Mouse (Mus musculus) stomach, embryonic 15.5 days (tissue): ENCODE results near the gene Mum1. TPM values are rescaled to one million over a fixed set of nuclear protein-coding genes. Genes with fewer than 3 reads are reported as not detected.
"Not testable (repeated sequence)": the region's sequence is repeated elsewhere in the genome, so short reads cannot be mapped to it uniquely, and the experiment has no call there.

Source experiments
- ATAC-seq: fragments of 200-750 bp; cut with Nextera tagmentation; 2 replicates; pipeline ENCODE4 v1.8.0; 2017; ENCODE audit warnings: low read depth, moderate number of reproducible peaks, moderate TSS enrichment; ENCODE audit not compliant: insufficient read depth, low FRiP score
- H3K27ac ChIP-seq: fragments of 300-500 bp; sonication (generic); 2 replicates; pipeline ENCODE4 v1.5.1; 2015; ENCODE audit warnings: mild to moderate bottlenecking, inconsistent platforms
- H3K27me3 ChIP-seq: fragments of 300-500 bp; sonication (generic); replicated peaks from 2 replicates; pipeline ENCODE4 v1.6.1; 2015; ENCODE audit warnings: inconsistent platforms
- H3K36me3 ChIP-seq: fragments of 300-500 bp; sonication (generic); 2 replicates; pipeline ENCODE4 v1.6.1; 2015; ENCODE audit warnings: inconsistent platforms
- H3K4me1 ChIP-seq: fragments of 300-500 bp; sonication (generic); 2 replicates; pipeline ENCODE4 v1.6.1; 2015; ENCODE audit warnings: inconsistent platforms
- H3K4me2 ChIP-seq: fragments of 300-500 bp; sonication (generic); 2 replicates; pipeline ENCODE4 v1.6.1; 2015; ENCODE audit warnings: mild to moderate bottlenecking, inconsistent platforms
- H3K4me3 ChIP-seq: fragments of 300-500 bp; sonication (generic); replicated peaks from 2 replicates; pipeline ENCODE4 v1.5.1; 2015; ENCODE audit warnings: inconsistent platforms
- H3K9ac ChIP-seq: fragments of 300-500 bp; sonication (generic); 2 replicates; pipeline ENCODE4 v1.6.1; 2015; ENCODE audit warnings: inconsistent platforms
- H3K9me3 ChIP-seq: fragments of 300-500 bp; sonication (generic); 2 replicates; pipeline ENCODE4 v1.6.1; 2016; ENCODE audit warnings: inconsistent platforms
- WGBS: fragments of 180-500 bp; shearing (Covaris S2); methylation state at CpG from one replicate; pipeline ENCODE4 v1.1.7; 2015; 5-methylcytosine and 5-hydroxymethylcytosine counted together
- polyA plus RNA-seq: library from polyadenylated mRNA; unstranded; fragments of >200 nt; fragmentation: Nextera tagmentation; extraction: Ambion mirVana; gene quantifications from 2 replicates; pipeline ENCODE4 v1.2.1, GENCODE M21; 2015

Mum1 gene
- polyA plus RNA-seq, 1 experiment from 2014 or later = 66.5 TPM

DNA sequence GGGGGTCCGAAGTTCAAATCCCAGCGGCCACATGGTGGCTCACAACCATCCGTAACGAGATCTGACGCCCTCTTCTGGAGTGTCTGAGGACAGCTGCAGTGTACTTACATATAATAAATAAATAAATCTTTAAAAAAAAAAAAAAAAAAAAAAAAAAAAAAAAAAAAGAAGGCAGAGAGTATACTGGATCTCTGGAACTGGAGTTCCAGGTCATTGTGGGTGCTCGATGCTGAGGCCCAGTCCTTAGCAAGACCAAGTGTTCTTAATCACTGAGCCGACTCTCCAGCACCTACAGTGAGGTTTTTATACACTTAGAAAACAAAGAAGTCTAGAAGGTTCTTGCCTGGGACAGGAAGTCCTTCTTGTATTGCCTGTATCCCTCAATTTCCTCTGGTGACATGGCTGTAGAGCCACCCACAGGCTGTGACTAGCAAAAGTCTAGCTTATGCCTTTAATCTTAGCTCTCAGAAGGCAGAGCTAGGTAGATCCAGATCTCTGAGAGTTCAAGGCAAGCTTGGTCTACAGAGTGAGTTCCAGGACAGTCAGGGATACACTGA is 14.6 kb upstream of the Mum1 start:
- not testable (repeated sequence) for H3K27ac ChIP-seq, H3K4me2 ChIP-seq, H3K9ac ChIP-seq, ATAC-seq, H3K36me3 ChIP-seq, H3K4me3 ChIP-seq, H3K9me3 ChIP-seq, H3K4me1 ChIP-seq, H3K27me3 ChIP-seq
- WGBS = 65% methylated on average over 7 of the region's 7 CpGs

DNA sequence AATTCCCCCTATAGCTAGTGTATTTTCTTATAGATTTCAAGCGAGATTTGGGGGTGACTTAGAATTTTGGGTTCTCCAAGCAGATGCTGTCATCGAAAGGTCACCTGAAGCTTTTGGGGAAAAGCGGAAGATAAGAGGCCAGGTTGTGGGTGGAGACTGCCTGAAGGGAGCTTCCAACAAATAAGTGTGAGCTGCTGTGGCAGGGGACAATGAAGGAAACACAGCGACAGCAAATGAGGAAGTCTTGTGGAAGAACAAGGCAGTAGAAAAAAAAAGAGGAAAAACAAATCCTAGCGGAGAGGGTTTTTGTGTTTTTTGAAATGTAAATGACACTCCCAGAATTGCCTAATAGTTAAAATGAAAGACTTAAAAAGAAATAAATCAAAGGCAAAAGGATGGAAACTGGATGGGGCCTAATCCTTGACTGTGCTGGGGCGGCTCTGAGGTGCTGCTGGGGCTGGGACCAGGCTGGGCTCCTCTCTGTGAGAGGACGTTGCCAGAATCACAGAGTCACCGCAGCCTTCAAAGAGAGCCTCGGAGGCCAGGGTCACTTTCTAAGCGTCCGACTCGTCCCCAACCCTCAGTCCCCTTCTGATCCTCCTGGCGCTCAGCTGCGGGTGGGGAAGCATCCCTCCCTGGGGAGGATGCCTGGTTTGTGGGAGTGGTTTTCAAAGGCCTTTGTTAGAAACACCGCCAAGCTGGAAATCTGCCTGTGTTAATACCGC is 11.0 kb upstream of the Mum1 start:
- H3K4me2 ChIP-seq = no peak overlapping the region
- 28% methylated on average over 16 of the region's 16 CpGs for WGBS
- H3K36me3 ChIP-seq = no peaks in the 10 kb centered on the region
- 0 out of 2 replicates have a peak overlapping the region, but pooled peaks have one; percentile 11 for H3K27ac ChIP-seq
- H3K4me3 ChIP-seq = no peak overlapping the region
- no peaks in the 10 kb centered on the region for H3K27me3 ChIP-seq
- no peak overlapping the region for H3K9ac ChIP-seq
- no peak for ATAC-seq
- 0 out of 2 replicates have a peak, but pooled peaks cover 3% of the 10 kb centered on the region for H3K4me1 ChIP-seq
- H3K9me3 ChIP-seq = no peaks in the 10 kb centered on the region

DNA sequence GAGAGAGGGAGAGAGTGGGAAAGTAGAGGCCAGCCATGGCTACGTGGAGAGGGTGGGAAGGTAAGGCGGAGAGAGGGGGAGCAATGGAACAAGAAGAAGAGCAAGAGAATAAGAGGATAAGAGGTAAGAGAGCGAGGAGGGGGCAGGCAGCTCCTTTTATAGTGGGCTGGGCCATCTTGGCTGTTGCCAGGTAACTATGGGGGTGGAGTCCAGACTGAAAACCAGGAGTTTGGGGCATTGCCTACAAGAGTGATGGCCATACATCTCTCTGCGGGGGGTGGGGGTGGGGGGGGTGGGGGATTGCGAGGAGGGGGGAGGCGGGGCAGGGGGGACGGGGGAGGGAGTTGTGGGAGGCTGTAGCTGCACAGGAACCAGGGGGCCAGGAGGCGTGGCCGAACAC is 5.6 kb upstream of the Mum1 start:
- Histone ChIP-seq H3K9ac (no peak overlapping the region), H3K36me3 (no peaks in the 10 kb centered on the region), H3K4me2 (no peak overlapping the region), H3K27me3 (no peaks in the 10 kb centered on the region), H3K27ac (no peak overlapping the region), H3K9me3 (no peaks in the 10 kb centered on the region), H3K4me3 (no peak overlapping the region), H3K4me1 (peaks cover 1% of the 10 kb centered on the region; the same call in 1 of the 2 replicates)
- ATAC-seq = no peak
- WGBS = 44% methylated on average over 5 of the region's 9 CpGs

DNA sequence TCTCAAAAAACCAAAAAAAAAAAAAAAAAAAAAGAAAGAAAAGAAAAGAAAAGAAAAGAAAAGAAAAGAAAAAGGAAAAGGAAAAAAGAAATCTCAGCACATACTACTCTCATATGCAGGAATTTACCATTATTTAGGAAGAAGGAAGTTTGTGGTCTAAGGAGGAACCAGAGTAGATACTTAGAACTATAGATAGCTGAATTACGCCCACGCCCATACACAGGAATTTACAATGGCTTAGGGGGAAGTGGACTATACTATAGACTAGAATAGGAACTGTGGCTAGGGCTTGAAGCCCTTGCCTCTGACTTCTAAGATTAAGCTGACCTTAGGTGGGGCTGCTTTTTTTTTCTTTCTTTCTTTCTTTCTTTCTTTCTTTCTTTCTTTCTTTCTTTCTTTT is 3.1 kb upstream of the Mum1 start:
- H3K4me3 ChIP-seq, H3K9ac ChIP-seq, H3K27ac ChIP-seq, H3K9me3 ChIP-seq, ATAC-seq, H3K4me2 ChIP-seq, H3K27me3 ChIP-seq, H3K36me3 ChIP-seq: not testable (repeated sequence)
- peaks cover 16% of the 10 kb centered on the region for H3K4me1 ChIP-seq
- 90% methylated on average over 2 of the region's 2 CpGs for WGBS

DNA sequence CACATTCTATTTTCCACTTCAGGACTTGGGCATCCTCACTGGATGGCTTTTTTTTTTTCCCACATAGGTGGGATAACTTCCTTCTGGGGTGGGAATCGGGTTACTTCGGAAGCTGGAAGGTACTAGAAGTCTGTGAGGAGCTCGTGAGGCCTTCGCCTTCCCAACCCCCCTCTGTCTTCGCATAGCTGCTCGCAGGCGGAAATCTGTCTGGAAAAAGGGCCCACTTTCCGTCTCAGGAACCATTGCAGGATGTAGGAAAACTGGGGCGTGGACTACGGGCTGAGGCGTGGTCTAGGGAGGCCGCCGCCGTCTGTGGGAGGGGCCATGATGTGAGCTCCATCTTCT is 191 bp upstream of the Mum1 start:
- peak overlapping the region; percentile 26; the same call in 1 of the 2 replicates for H3K9ac ChIP-seq
- H3K4me3 ChIP-seq = peak overlapping the region; percentile 92
- no peaks in the 10 kb centered on the region for H3K27me3 ChIP-seq
- peaks cover 26% of the 10 kb centered on the region for H3K4me1 ChIP-seq
- peak overlapping the region; percentile 55 for H3K4me2 ChIP-seq
- ATAC-seq = no peak
- H3K9me3 ChIP-seq = no peaks in the 10 kb centered on the region
- peaks cover 16% of the 10 kb centered on the region for H3K36me3 ChIP-seq
- peak overlapping the region; percentile 87 for H3K27ac ChIP-seq
- under 1% methylated on average over 14 of the region's 14 CpGs for WGBS

DNA sequence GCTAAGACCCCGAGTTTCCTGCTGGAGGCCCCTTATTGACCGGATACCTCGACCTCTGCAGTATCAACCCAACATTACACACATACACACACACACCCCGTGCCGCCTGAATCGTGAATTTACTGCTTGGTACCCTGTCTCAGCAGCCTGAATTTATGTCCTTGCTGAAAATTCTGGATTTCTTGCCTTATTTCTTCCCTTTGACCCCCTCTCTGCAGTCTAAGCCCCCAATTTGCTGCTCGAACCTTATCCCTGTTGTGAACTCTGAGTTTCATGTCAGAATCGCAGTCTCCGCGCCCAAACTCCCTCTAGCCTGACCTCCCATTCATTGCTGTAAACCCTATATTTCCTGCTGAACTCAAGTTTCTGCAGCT is 919 bp downstream of the Mum1 start:
- 3% methylated on average over 10 of the region's 10 CpGs for WGBS
- no peaks in the 10 kb centered on the region for H3K9me3 ChIP-seq
- H3K27me3 ChIP-seq = no peaks in the 10 kb centered on the region
- H3K4me1 ChIP-seq = peaks cover 26% of the 10 kb centered on the region
- H3K4me3 ChIP-seq = peak overlapping the region; percentile 92
- peak overlapping the region; percentile 80 for H3K4me2 ChIP-seq
- ATAC-seq = no peak
- peak overlapping the region; percentile 94 for H3K27ac ChIP-seq
- peak overlapping the region; percentile 80 for H3K9ac ChIP-seq
- H3K36me3 ChIP-seq = peaks cover 24% of the 10 kb centered on the region

DNA sequence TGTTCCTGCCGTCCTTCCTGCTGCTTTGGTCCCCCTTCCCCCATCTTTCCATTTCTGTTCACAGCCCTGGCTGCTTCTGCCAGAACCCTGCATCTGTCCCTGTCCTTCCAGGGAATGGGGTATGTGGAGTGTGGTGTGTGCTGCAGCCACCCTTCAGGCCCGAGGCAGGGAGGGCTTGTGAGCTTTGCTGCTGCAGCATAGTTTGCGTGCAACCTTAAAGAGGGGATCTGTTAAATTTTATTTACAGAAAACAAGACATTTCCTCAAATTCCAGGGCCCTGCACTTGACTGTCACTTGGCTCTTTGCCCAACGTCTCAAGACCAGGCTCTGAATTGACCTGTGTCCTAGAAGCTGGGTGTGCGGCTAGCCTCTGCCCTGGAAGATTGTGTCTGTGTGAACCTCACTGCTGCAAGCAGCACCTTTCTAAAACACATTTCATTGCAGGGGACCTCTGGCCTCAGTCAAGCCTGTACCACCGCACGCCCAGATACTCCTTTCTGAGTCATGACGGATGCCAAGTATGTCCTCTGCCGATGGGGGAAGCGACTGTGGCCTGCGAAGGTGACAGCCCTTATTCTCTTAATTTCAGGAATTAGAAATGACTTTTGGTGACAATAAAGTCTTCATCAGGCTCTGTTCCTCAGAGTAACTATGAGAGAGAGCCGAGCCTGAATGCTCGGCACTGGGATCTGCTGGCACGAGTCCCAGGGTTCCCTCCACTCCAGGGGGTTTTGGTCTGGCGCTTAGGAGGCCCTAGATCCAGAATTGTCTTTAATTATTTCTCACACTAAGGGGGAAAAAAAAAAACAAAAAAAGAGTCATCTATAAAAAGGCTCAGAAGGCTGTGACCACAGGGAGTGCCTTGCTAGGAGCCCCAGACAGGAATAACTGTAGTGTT is 1.9 kb downstream of the Mum1 start:
- Histone ChIP-seq H3K9ac (0 out of 2 replicates have a peak overlapping the region, but pooled peaks have one; percentile 80), H3K4me2 (peak overlapping the region; percentile 80), H3K27ac (peak overlapping the region; percentile 94; the same call in 1 of the 2 replicates), H3K4me1 (peaks cover 30% of the 10 kb centered on the region), H3K4me3 (peak overlapping the region; percentile 92), H3K9me3 (no peaks in the 10 kb centered on the region), H3K36me3 (peaks cover 34% of the 10 kb centered on the region), H3K27me3 (no peaks in the 10 kb centered on the region)
- whole genome bisulfite sequencing = 42% methylated on average over 15 of the region's 15 CpGs
- no peak for ATAC-seq

DNA sequence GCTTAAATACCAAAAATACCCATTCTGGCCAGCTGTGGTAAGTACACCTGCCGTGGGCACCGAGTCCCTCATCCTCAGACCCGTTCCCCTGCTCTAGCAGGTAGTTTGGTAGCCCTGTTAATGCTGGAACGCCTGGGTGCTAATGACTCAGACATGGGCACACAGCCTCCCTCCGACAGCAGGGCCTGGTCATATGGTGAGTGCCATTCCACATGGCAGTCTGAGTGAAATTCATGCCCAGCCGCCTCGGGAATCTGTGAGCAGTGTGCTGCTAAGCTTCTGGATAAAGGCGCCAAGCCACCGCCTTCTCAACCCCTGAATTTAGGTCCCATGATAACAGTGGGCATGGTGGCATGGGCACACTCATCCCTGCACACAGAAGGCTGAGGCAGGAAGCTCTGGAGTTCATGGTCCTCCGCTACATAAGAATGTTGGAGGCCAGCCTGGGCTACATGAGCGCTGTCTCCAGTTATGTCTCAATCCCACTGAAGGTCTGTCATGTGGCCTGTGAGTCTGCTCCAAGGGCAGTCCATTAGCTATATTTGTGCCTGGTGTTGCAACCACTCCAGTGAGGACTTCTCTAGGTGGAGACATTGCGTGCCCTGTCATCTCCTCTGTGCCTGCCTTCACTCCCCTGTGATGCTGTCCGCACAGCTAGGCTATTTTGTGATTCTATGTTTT is 10.1 kb downstream of the Mum1 start:
- no peak overlapping the region for H3K4me2 ChIP-seq
- 0 out of 2 replicates have a peak, but pooled peaks cover 5% of the 10 kb centered on the region for H3K4me1 ChIP-seq
- ATAC-seq = no peak
- no peak overlapping the region for H3K9ac ChIP-seq
- 94% methylated on average over 13 of the region's 13 CpGs for WGBS
- H3K4me3 ChIP-seq = no peak overlapping the region
- no peaks in the 10 kb centered on the region for H3K9me3 ChIP-seq
- peaks cover 94% of the 10 kb centered on the region for H3K36me3 ChIP-seq
- H3K27me3 ChIP-seq = no peaks in the 10 kb centered on the region
- no peak overlapping the region for H3K27ac ChIP-seq

DNA sequence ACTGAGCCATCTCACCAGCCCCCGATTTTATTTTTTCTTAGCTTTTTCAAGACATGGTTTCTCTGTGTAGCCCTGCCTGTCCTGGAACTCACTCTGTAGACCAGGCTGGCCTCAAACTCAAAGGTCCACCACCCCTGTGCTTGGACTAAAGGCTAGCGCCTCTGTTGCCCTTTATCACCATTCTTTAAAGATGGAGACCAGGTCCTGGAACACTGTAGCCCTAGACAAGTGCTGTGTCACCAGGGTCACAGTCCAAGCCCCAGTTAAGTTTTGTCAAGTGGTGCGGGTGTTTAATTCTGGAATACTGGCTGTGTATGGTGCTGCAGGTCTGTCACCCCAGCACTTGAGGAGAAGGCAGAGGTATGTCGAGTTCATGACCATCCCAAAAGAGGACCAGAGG is 10.8 kb downstream of the Mum1 start:
- no peak overlapping the region for H3K27ac ChIP-seq
- no peak overlapping the region for H3K4me2 ChIP-seq
- no peak overlapping the region for H3K9ac ChIP-seq
- H3K27me3 ChIP-seq = no peaks in the 10 kb centered on the region
- 85% methylated on average over 4 of the region's 4 CpGs for WGBS
- H3K9me3 ChIP-seq = no peaks in the 10 kb centered on the region
- H3K4me3 ChIP-seq = no peak overlapping the region
- H3K36me3 ChIP-seq = peaks cover 93% of the 10 kb centered on the region
- no peak for ATAC-seq
- 0 out of 2 replicates have a peak, but pooled peaks cover 5% of the 10 kb centered on the region for H3K4me1 ChIP-seq

DNA sequence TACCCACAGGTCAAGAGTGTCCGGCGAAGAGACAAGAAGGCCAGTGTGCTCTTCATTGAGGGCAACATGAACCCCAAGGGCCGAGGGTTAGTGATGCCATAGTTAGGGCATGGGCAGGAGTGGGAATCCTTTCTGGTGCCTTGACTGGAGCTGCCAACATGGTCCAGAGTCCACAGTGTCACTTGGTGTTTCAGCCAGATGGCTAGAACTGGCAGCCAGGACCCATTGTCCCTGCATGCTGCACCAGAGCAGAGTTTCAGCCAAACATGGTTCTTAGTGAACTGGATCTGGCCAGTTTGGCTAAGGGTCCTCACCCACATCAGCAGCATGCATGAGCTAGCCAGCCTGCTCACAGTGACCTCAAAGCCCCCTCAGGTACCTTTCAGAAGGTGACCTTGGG is 12.1 kb downstream of the Mum1 start:
- H3K9me3 ChIP-seq = no peaks in the 10 kb centered on the region
- H3K27me3 ChIP-seq = no peaks in the 10 kb centered on the region
- no peak overlapping the region for H3K27ac ChIP-seq
- H3K36me3 ChIP-seq = peaks cover 91% of the 10 kb centered on the region
- H3K4me1 ChIP-seq = no peaks in the 10 kb centered on the region
- WGBS = 92% methylated on average over 3 of the region's 3 CpGs
- no peak overlapping the region for H3K4me3 ChIP-seq
- no peak overlapping the region for H3K4me2 ChIP-seq
- no peak for ATAC-seq
- no peak overlapping the region for H3K9ac ChIP-seq

DNA sequence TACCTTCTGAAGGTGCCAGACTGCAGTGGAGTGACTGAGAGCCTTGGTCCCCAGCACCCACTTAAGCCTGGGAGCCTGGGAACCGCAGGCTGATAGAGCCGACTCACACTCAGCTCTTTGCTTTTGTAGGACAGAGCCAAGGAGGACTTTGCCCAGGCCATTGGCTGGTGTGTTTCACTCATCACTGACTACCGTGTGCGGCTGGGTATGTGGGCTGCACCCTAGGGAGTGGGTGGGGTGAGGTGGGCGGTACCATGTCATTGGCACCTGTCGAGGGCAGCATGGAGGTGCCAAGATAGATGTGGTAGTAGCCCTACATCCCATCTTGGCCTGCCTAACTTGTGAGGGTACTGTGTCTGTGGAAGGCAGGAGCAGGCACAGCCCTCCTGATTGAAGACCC is 13.6 kb downstream of the Mum1 start:
- Histone ChIP-seq H3K27ac (no peak overlapping the region), H3K4me3 (no peak overlapping the region), H3K36me3 (peaks cover 90% of the 10 kb centered on the region), H3K27me3 (no peaks in the 10 kb centered on the region), H3K4me1 (no peaks in the 10 kb centered on the region), H3K9me3 (no peaks in the 10 kb centered on the region), H3K4me2 (no peak overlapping the region), H3K9ac (no peak overlapping the region)
- ATAC-seq = no peak
- WGBS = 82% methylated on average over 6 of the region's 6 CpGs
